Mouse (Mus musculus) liver, embryonic 14 days (tissue): ENCODE results near the gene Crabp1. TPM values are rescaled to one million over a fixed set of nuclear protein-coding genes. Genes with fewer than 3 reads are reported as not detected.

Experiments used
- polyA plus RNA-seq: library from polyadenylated mRNA; depleted of rRNA; stranded (reverse); fragments of >200 nt; gene quantifications from 2 replicates; pipeline ENCODE4 v1.2.3, GENCODE M21; 2012; rRNA removed

Gene Crabp1
- 0.55 and 1.2 TPM in 2 replicates for polyA plus RNA-seq

DNA sequence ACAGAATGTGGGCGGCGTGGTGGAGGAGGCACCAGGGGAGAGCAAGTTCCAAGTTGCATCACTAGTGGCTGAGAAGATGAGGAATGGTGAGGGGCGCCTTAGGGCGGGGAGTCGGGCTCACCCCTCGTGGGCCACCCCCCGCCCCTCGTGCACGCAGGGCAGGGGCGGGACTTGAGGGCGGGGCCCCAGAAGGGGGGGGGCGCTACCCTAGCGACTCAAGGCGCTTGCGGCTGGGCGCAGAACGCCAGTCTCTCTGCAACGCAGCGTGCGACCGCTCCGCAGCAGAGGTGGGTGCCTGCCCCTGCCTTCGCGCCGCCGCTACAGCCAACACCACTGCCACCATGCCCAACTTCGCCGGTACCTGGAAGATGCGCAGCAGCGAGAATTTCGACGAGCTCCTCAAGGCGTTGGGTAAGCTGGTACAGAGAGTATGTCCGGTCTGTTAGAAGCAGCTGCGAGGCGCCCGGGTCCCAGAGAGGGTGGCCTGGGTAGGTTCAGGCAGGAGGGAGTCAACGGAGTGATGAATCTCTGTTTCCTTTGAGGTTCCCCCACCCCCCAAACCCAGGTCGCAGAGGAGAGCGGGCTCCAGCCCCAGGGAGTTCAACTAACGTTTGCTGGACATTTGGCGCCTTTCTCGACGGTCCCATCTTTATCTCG is at the start of gene Crabp1:
Crabp1 (plus strand) TSS at position 188 of the 657 bp plus-strand sequence.

DNA sequence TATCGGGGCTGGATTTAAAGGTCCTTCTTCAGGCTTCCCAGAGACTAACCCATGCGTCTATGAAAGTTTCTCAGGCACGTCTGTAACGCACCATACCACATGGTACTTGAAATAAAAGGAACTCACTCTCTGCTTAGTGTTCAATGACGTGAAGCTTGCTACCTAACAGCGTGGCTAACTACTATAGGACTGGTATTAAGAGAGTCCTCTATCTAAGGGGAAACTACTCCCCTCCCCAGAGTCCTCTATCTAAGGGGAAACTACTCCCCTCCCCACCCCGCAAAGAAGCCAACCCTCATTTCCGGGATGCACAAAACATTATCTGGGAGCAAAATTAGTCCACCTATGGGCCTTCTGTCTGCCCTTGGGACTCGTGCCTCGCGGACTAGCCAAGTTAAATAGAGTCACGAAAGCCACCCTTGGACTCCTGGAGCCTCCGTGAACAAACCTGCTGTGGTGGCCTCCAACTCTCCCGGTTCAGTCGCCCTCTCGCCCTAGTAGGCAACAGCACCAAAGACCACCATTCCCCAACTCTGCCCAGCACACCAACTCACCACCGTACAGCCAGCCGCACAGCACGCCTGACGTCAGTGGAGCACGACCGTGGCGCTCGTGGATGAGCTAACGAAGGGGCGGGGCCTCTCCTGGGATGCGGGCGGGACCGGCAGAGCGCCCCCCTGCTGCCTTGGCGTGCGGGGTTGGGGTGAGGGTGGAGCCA is 30.5 kb upstream of the Crabp1 start, which contains the start of gene Wdr61:
Wdr61 (minus strand) TSS at position 599 of the 718 bp plus-strand sequence.

Other genes starting within 250 kb of the Crabp1 start
- not detected in 2 replicates for gene Sh2d7, start 225.8 kb upstream of the Crabp1 start, polyA plus RNA-seq
- gene Cib2, start 204.5 kb upstream of the Crabp1 start, polyA plus RNA-seq: 0.80 and 0.99 TPM in 2 replicates
- gene Idh3a, start 178.4 kb upstream of the Crabp1 start, polyA plus RNA-seq: 39.2 and 48.6 TPM in 2 replicates
- 0.05 TPM in 2 replicates for gene Acsbg1, start 102.9 kb upstream of the Crabp1 start, polyA plus RNA-seq
- 14.3 and 16.6 TPM in 2 replicates for gene Dnaja4, start 65.9 kb upstream of the Crabp1 start, polyA plus RNA-seq
- 51.7 and 59.8 TPM in 2 replicates for gene Wdr61, start 30.2 kb upstream of the Crabp1 start, polyA plus RNA-seq
- 10.2 and 12.1 TPM in 2 replicates for gene Ireb2, start 99.0 kb downstream of the Crabp1 start, polyA plus RNA-seq
- gene Hykk, start 152.5 kb downstream of the Crabp1 start, polyA plus RNA-seq: 0.74 and 0.95 TPM in 2 replicates
- gene Psma4, start 186.0 kb downstream of the Crabp1 start, polyA plus RNA-seq: 104 and 112 TPM in 2 replicates
- gene AY074887, start 186.2 kb downstream of the Crabp1 start, polyA plus RNA-seq: not detected in 2 replicates
- 0.01 and 0.02 TPM in 2 replicates for gene Chrna5, start 216.1 kb downstream of the Crabp1 start, polyA plus RNA-seq